Mouse (Mus musculus): Measurements from ENCODE around the gene Ptger1.

- TF ChIP-seq CTCF (IDR thresholded peaks at IDR 0.05; ENCODE audit: extremely low read depth, insufficient read length, insufficient replicate concordance, low read depth, low read length) (no peak), POLR2A (IDR thresholded peaks at IDR 0.05; ENCODE audit: low read depth, low read length) (no peak)
Observed at GRCm38 (mm10) chr8:83648031-83648430, 18.4 kb upstream of the Ptger1 start.
